Mouse (Mus musculus): ENCODE data around the gene 1700056E22Rik. TPM values are rescaled to one million over a fixed set of nuclear protein-coding genes. Genes with fewer than 3 reads are reported as not detected.

1700056E22Rik gene
- total and polyA plus RNA-seq, 3 experiments: not detected

DNA sequence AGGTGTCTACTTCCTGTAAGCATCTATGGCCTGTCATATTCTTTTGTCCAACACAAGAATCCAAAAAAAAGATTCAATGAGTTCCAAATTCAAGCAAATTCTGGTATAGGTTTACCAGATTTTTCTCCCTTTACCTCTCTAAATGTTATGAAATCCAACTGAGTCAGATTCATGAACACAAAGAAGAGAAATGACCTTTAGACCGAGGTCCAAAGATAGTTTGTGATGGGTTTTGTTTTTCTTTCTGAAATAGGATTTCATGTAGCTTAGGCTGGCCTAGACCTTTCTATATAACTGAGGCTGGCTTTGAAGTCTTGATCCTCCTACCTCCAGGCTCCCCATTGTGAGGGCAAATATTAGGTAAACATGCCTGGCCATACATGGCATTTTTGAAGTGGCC lies 27.8 kb upstream of the 1700056E22Rik start:
- H3K4me3 ChIP-seq (ENCODE audit: low read depth, low read length): no peak overlapping the region
- no peaks in the 10 kb centered on the region for H3K36me3 ChIP-seq (replicated peaks)
- H3K4me1 ChIP-seq (ENCODE audit: insufficient read depth, low read depth, low read length): no peaks in the 10 kb centered on the region
- ATAC-seq (ENCODE audit: extremely low read depth, insufficient number of reproducible peaks, low FRiP score, poor library complexity, severe bottlenecking) (no peak), DNase-seq (ENCODE audit: low spot score) (no peak)
- TF ChIP-seq GATA1 (IDR thresholded peaks at IDR 0.05; ENCODE audit: borderline replicate concordance, low read length): no peak
- no peak for TF ChIP-seq GATA2 (IDR thresholded peaks at IDR 0.05; ENCODE audit: borderline replicate concordance, low read depth, low read length)
- TF ChIP-seq TAL1 (conservative IDR thresholded peaks at IDR 0.05; ENCODE audit: low read depth, low read length): no peak
- no peak for TF ChIP-seq POLR2AphosphoS5 (IDR thresholded peaks at IDR 0.05; ENCODE audit: insufficient replicate concordance, low read depth, low read length)
- no peak for TF ChIP-seq CTCF (IDR thresholded peaks at IDR 0.05; ENCODE audit: low read depth, low read length)
- peaks cover 63% of the 10 kb centered on the region for H3K9me3 ChIP-seq (replicated peaks)
- no peaks in the 10 kb centered on the region for H3K27me3 ChIP-seq (ENCODE audit: insufficient read depth, low read length)

DNA sequence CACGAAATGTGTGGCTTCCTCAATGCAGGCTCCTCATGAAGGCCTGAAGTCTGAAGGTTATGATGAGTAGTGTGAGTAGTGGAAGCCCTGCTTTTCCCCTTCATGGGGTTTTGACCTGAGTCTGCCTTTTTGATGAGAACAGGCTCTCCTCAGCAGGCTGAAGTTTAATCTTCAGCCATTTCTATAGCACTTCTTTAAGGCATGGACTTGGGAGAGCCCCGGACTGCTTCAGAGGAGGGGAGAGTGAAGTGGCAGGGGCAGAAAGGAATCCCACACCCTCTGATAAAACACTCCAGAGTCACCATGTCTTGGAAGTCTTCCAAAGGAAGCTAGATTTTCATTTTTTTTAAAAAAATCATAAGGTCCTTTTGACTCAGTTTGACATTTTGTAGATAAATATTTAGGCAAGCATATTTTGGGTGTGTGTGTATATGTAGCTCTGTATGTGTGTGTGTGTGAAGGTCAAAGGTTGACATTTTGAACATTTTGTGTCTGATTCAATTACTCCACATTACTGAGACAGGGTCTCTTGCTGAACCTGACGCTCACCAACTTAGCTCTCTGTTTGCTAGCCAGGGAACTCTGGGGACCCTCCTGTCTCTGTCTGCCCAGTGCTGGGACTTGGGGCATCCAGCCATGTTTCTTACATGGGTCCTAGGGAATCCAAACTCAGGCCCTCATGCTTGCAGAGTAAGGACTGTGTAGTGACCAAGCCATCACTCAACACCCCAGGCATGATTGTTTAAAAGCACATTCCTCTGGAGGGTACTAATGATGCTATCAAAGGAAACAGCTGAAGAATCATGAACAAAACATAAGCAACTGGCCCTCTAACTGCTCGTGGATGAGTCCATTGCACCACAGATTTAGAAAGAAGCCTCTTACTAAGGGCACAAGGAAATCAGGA lies 27.0 kb upstream of the 1700056E22Rik start:
- ATAC-seq (ENCODE audit: extremely low read depth, insufficient number of reproducible peaks, low FRiP score, poor library complexity, severe bottlenecking) (no peak), DNase-seq (ENCODE audit: low spot score) (no peak)
- H3K36me3 ChIP-seq (replicated peaks): no peaks in the 10 kb centered on the region
- no peak for TF ChIP-seq POLR2AphosphoS5 (IDR thresholded peaks at IDR 0.05; ENCODE audit: insufficient replicate concordance, low read depth, low read length)
- no peak for TF ChIP-seq GATA1 (IDR thresholded peaks at IDR 0.05; ENCODE audit: borderline replicate concordance, low read length)
- no peak for TF ChIP-seq TAL1 (conservative IDR thresholded peaks at IDR 0.05; ENCODE audit: low read depth, low read length)
- TF ChIP-seq GATA2 (IDR thresholded peaks at IDR 0.05; ENCODE audit: borderline replicate concordance, low read depth, low read length): no peak
- no peak for TF ChIP-seq CTCF (IDR thresholded peaks at IDR 0.05; ENCODE audit: low read depth, low read length)
- no peaks in the 10 kb centered on the region for H3K4me1 ChIP-seq (ENCODE audit: insufficient read depth, low read depth, low read length)
- peaks cover 57% of the 10 kb centered on the region for H3K9me3 ChIP-seq (replicated peaks)
- H3K4me3 ChIP-seq (ENCODE audit: low read depth, low read length): no peak overlapping the region
- no peaks in the 10 kb centered on the region for H3K27me3 ChIP-seq (ENCODE audit: insufficient read depth, low read length)

DNA sequence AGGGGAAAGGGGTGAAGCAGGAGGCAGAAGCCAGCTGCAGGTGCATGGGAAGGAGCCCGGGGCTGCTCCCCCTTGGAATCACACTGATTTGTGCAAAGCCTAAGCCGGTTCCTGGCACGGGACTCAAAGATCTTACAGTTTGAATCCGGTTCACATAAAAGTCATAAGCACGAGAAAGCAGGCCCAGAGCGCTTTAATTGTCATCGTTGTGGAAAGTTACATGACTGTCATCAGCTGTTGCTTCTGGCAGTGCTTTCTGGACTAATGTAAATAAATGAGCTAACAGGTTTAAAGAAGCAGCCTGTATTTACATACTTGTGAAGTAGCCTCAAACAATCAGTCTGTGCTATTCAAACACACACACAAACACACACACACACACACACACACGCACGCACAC lies 26.3 kb upstream of the 1700056E22Rik start:
- ATAC-seq (ENCODE audit: extremely low read depth, insufficient number of reproducible peaks, low FRiP score, poor library complexity, severe bottlenecking) (no peak), DNase-seq (ENCODE audit: low spot score) (no peak)
- H3K4me1 ChIP-seq (ENCODE audit: insufficient read depth, low read depth, low read length): no peaks in the 10 kb centered on the region
- H3K36me3 ChIP-seq (replicated peaks): no peaks in the 10 kb centered on the region
- TF ChIP-seq GATA1 (IDR thresholded peaks at IDR 0.05; ENCODE audit: borderline replicate concordance, low read length) (no peak), POLR2AphosphoS5 (IDR thresholded peaks at IDR 0.05; ENCODE audit: insufficient replicate concordance, low read depth, low read length) (no peak), TAL1 (conservative IDR thresholded peaks at IDR 0.05; ENCODE audit: low read depth, low read length) (no peak), GATA2 (IDR thresholded peaks at IDR 0.05; ENCODE audit: borderline replicate concordance, low read depth, low read length) (no peak), CTCF (IDR thresholded peaks at IDR 0.05; ENCODE audit: low read depth, low read length) (no peak)
- H3K27me3 ChIP-seq (ENCODE audit: insufficient read depth, low read length): no peaks in the 10 kb centered on the region
- H3K9me3 ChIP-seq (replicated peaks): peaks cover 50% of the 10 kb centered on the region
- no peak overlapping the region for H3K4me3 ChIP-seq (ENCODE audit: low read depth, low read length)

DNA sequence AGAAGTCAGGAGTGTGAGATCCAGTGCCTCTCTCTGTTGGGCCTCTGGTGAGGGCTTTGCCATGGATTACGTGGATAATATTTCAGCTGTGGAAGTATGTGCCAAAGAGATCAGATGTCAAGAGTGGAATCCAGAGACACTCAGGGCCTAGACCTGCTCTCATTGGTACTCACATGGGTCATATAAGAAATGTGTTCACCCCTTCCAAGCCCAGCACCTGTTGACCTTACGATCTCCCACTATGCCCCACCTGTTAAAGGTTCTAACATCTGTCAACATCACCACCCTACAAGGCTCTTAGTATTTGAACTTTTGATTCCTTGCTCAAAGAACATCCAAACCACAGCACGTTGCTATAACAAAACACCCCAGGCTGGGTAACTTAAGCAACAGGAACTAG lies 25.7 kb upstream of the 1700056E22Rik start:
- Histone ChIP-seq H3K9me3 (replicated peaks) (peaks cover 44% of the 10 kb centered on the region), H3K36me3 (replicated peaks) (no peaks in the 10 kb centered on the region), H3K4me3 (ENCODE audit: low read depth, low read length) (no peak overlapping the region), H3K27me3 (ENCODE audit: insufficient read depth, low read length) (no peaks in the 10 kb centered on the region), H3K4me1 (ENCODE audit: insufficient read depth, low read depth, low read length) (no peaks in the 10 kb centered on the region)
- no peak for DNase-seq (ENCODE audit: low spot score)
- no peak for TF ChIP-seq GATA1 (IDR thresholded peaks at IDR 0.05; ENCODE audit: borderline replicate concordance, low read length)
- TF ChIP-seq POLR2AphosphoS5 (IDR thresholded peaks at IDR 0.05; ENCODE audit: insufficient replicate concordance, low read depth, low read length): no peak
- TF ChIP-seq GATA2 (IDR thresholded peaks at IDR 0.05; ENCODE audit: borderline replicate concordance, low read depth, low read length): no peak
- no peak for ATAC-seq (ENCODE audit: extremely low read depth, insufficient number of reproducible peaks, low FRiP score, poor library complexity, severe bottlenecking)

DNA sequence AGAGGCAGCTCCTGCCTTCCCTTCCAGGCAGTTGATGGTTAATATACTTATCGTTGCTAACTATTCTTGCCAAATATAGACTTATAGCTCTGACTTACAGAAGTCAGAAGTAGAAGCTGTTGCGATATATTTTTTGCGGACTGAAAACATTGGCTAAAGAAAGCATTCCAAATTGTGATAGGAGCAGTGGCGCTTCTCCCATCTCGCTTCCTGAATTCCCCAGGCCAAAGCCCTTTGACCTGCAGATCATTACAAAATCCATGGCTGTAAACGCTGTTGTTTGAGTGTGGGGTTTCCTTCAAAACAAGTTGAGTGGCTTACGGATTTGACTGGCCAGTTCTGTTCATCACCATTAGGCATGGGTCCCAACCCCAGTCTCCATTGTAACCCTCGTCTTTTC lies 24.1 kb upstream of the 1700056E22Rik start:
- Histone ChIP-seq H3K4me1 (ENCODE audit: insufficient read depth, low read depth, low read length) (no peaks in the 10 kb centered on the region), H3K4me3 (ENCODE audit: low read depth, low read length) (no peak overlapping the region), H3K27me3 (ENCODE audit: insufficient read depth, low read length) (no peaks in the 10 kb centered on the region), H3K9me3 (replicated peaks) (peaks cover 43% of the 10 kb centered on the region), H3K36me3 (replicated peaks) (no peaks in the 10 kb centered on the region)
- no peak for TF ChIP-seq GATA2 (IDR thresholded peaks at IDR 0.05; ENCODE audit: borderline replicate concordance, low read depth, low read length)
- TF ChIP-seq TAL1 (conservative IDR thresholded peaks at IDR 0.05; ENCODE audit: low read depth, low read length): no peak
- no peak for TF ChIP-seq GATA1 (IDR thresholded peaks at IDR 0.05; ENCODE audit: borderline replicate concordance, low read length)
- no peak for TF ChIP-seq CTCF (IDR thresholded peaks at IDR 0.05; ENCODE audit: low read depth, low read length)
- no peak for TF ChIP-seq POLR2AphosphoS5 (IDR thresholded peaks at IDR 0.05; ENCODE audit: insufficient replicate concordance, low read depth, low read length)
- no peak for DNase-seq (ENCODE audit: low spot score)
- no peak for ATAC-seq (ENCODE audit: extremely low read depth, insufficient number of reproducible peaks, low FRiP score, poor library complexity, severe bottlenecking)

DNA sequence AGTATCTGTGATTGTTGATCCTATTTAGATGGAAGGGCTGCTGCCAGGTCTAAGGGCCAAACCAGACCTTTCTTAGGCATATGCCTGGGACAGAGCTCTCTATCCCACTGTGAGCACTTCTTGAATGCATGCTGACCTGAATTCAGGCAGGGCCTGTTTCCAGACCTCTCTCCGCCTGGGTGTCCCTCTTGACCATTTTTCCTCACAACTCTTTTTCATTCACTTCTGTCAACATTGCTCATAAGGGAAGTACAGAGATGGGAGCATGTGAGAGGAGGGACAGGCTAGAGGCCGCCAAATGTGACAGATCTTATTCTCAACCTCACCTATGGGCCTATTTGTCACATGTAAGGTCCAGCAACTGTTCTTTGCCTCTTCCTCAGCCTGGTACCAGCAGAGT lies 20.1 kb upstream of the 1700056E22Rik start:
- Histone ChIP-seq H3K9me3 (replicated peaks) (peaks cover 55% of the 10 kb centered on the region), H3K27me3 (ENCODE audit: insufficient read depth, low read length) (no peaks in the 10 kb centered on the region), H3K36me3 (replicated peaks) (no peaks in the 10 kb centered on the region), H3K4me3 (ENCODE audit: low read depth, low read length) (no peak overlapping the region), H3K4me1 (ENCODE audit: insufficient read depth, low read depth, low read length) (no peaks in the 10 kb centered on the region)
- no peak for DNase-seq (ENCODE audit: low spot score)
- no peak for ATAC-seq (ENCODE audit: extremely low read depth, insufficient number of reproducible peaks, low FRiP score, poor library complexity, severe bottlenecking)
- no peak for TF ChIP-seq CTCF (IDR thresholded peaks at IDR 0.05; ENCODE audit: low read depth, low read length)
- TF ChIP-seq TAL1 (conservative IDR thresholded peaks at IDR 0.05; ENCODE audit: low read depth, low read length): no peak
- no peak for TF ChIP-seq GATA1 (IDR thresholded peaks at IDR 0.05; ENCODE audit: borderline replicate concordance, low read length)
- TF ChIP-seq POLR2AphosphoS5 (IDR thresholded peaks at IDR 0.05; ENCODE audit: insufficient replicate concordance, low read depth, low read length): no peak
- no peak for TF ChIP-seq GATA2 (IDR thresholded peaks at IDR 0.05; ENCODE audit: borderline replicate concordance, low read depth, low read length)
